Mouse (Mus musculus) cerebellum, adult 2 months (tissue): ENCODE measurements around the gene Insl6. TPM values are rescaled to one million over a fixed set of nuclear protein-coding genes. Genes with fewer than 3 reads are reported as not detected.

Source experiments
- DNase-seq, 2 experiments: peaks; one replicate each; pipeline ENCODE4 v3.0.0; 2021
- H3K27ac ChIP-seq: fragments of 200-500 bp; 2 replicates; pipeline ENCODE4 v1.5.1; 2012; ENCODE audit warnings: low read length, control low read depth, inconsistent platforms; ENCODE audit not compliant: insufficient read depth
- H3K27me3 ChIP-seq: fragments of 200-500 bp; 2 replicates; pipeline ENCODE4 v1.6.1; 2012; ENCODE audit warnings: inconsistent platforms, mild to moderate bottlenecking, low read length, moderate library complexity; ENCODE audit not compliant: control insufficient read depth, insufficient read depth
- H3K4me1 ChIP-seq: fragments of 200-500 bp; 2 replicates; pipeline ENCODE4 v1.6.1; 2011; ENCODE audit warnings: low read length; ENCODE audit not compliant: control insufficient read depth, insufficient read depth
- H3K4me3 ChIP-seq: fragments of 200-500 bp; replicated peaks from 2 replicates; pipeline ENCODE3; 2011; ENCODE audit warnings: mild to moderate bottlenecking, low read depth, low read length, control low read depth; ENCODE audit not compliant: insufficient read depth
- CTCF ChIP-seq: fragments of 200-500 bp; IDR thresholded peaks from 2 replicates; pipeline ENCODE4 v1.5.1; 2011; ENCODE audit warnings: low read depth, mild to moderate bottlenecking, control low read depth, low read length, moderate library complexity, borderline replicate concordance; ENCODE audit not compliant: insufficient read depth
- POLR2A ChIP-seq: fragments of 200-500 bp; IDR thresholded peaks from 2 replicates; pipeline ENCODE4 v1.6.1; 2011; ENCODE audit warnings: low read length, control low read depth, borderline replicate concordance; ENCODE audit not compliant: insufficient read depth
- WGBS: fragments of 180-500 bp; shearing (Covaris S2); methylation state at CpG from one replicate; pipeline ENCODE4 v1.1.7; 2018; 5-methylcytosine and 5-hydroxymethylcytosine counted together
- polyA plus RNA-seq: library from polyadenylated mRNA; depleted of rRNA; stranded (reverse); fragments of >200 nt; gene quantifications from 2 replicates; pipeline ENCODE4 v1.2.3, GENCODE M21; 2012; rRNA removed

The Insl6 gene
- 1.0 and 1.2 TPM in 2 replicates for polyA plus RNA-seq

DNA sequence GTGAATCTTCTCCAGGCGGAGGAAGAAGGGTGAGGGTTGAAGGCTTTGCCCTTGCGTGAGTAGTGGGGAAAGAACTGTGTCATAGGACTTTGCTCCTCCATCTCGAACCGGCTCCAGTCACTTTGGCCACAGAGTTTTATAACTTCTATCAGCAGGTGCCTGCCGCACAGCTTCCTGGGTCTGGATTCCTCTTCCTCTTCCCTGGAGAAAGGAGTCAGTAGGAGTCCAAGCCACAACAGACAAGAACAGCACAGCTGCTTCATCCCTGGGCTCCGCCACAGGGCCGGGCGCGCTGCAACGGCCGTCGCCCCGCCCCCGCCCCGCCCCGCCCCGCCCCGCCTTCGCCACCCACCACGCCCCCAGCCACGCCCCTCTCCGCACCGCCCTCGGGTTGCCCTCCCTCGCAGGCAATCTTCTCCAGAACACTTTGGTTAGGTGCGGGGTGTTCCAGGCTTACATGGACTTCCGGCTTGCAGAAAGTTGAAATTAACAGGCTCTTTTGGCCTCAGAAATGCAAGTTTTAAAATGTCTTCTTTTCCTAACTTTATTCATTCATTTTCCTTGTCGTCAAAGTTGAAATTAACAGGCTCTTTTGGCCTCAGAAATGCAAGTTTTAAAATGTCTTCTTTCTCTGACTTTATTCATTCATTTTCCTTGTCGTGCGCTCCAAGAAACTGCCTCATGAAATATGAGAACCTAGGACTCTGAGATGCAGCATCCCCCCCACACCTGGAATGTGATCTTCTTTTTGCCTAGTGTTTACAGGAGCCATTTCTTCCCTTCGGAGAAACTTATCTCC is at the start of gene Insl6:
TSS of gene Insl6 (minus strand) at position 304 of the 799 bp plus-strand sequence.
- Histone ChIP-seq H3K27me3 (no peaks in the 10 kb centered on the region), H3K4me1 (no peaks in the 10 kb centered on the region), H3K27ac (no peak within 1 kb of the TSS), H3K4me3 (peak within 1 kb of the TSS; percentile 52)
- WGBS: 5% methylated on average over 31 of the region's 31 CpGs
- peak; percentile 18 to 27 for DNase-seq
- TF ChIP-seq POLR2A (no peak), CTCF (no peak)

DNA sequence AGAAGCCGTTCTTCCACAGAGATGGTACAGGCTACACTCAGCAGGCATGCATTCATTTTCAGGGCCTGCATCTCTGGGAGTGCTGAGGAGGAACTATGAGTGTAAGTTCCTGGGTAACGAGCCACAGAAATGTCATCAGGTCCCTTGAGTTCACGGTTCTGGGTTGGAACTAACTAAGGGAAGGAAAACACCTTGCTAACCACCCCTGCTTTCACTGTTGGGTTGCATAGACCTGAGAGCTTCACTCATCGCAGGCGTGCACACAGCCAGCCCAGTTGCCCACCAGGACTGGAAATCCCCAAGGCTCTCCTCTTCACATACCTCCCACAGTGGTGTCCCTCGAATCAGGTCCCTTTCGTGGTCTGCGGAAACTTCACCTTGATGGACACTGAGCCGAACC is 49.8 kb upstream of the Insl6 start:
- Histone ChIP-seq H3K27me3 (no peaks in the 10 kb centered on the region), H3K4me1 (no peaks in the 10 kb centered on the region), H3K27ac (no peak overlapping the region), H3K4me3 (no peak overlapping the region)
- no peak for DNase-seq
- no peak for TF ChIP-seq CTCF
- TF ChIP-seq POLR2A: no peak
- 92% methylated on average over 9 of the region's 9 CpGs for WGBS

DNA sequence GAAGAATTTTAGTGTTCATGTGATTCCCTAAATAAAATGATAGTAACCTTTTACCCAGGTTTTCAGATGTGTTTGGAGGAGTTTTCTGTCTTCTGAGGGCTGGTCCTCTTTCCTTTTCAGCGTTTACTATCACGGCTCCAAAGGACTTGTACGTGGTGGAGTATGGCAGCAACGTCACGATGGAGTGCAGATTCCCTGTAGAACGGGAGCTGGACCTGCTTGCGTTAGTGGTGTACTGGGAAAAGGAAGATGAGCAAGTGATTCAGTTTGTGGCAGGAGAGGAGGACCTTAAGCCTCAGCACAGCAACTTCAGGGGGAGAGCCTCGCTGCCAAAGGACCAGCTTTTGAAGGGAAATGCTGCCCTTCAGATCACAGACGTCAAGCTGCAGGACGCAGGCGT is 48.3 kb upstream of the Insl6 start:
- Histone ChIP-seq H3K27me3 (no peaks in the 10 kb centered on the region), H3K4me1 (no peaks in the 10 kb centered on the region), H3K27ac (no peak overlapping the region), H3K4me3 (peak overlapping the region; percentile 40)
- 43% methylated on average over 11 of the region's 11 CpGs for WGBS
- no peak for DNase-seq
- no peak for TF ChIP-seq POLR2A
- no peak for TF ChIP-seq CTCF

DNA sequence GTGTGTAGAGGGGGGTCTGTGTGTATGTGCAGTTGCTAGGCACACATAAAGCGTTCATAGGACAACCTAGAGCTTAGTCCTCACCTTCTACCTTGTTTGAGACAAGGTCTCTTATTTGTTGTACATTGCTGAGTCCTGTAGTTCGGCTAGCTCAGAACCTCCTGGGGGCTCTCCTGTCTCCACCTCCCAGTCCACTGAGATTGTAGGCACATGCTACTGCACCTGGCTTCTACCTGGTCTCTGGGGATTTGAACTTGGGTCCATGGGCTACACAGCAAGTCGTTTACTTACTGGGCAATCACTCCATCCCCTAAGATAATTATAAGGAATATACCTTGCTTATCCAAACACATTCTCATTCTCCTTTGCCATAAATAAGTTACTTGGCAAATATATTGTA is 47.5 kb upstream of the Insl6 start:
- TF ChIP-seq POLR2A: no peak
- TF ChIP-seq CTCF: no peak
- DNase-seq: no peak
- Histone ChIP-seq H3K27me3 (no peaks in the 10 kb centered on the region), H3K27ac (no peak overlapping the region), H3K4me3 (no peak overlapping the region), H3K4me1 (no peaks in the 10 kb centered on the region)
- 82% methylated on average over 3 of the region's 3 CpGs for WGBS

DNA sequence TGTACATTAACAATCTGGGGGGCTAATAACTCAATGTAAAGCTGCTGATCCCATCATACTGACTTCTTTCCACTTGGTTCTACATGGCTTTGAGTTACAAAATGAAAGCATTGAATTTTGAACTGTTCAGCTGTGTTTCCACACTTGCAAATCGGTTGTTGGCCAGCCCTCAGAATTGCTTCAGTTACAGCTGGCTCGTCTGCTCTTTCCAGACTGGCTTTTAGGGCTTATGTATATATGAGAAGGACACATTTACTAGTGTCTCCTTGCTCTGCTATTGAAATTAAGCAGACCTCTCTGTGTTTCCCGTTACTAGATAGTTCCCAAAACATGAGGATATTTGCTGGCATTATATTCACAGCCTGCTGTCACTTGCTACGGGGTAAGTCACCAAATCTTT is 47.0 kb upstream of the Insl6 start:
- Histone ChIP-seq H3K27me3 (no peaks in the 10 kb centered on the region), H3K27ac (no peak overlapping the region), H3K4me1 (no peaks in the 10 kb centered on the region), H3K4me3 (no peak overlapping the region)
- WGBS: 57% methylated on average over 4 of the region's 4 CpGs
- DNase-seq: no peak
- TF ChIP-seq POLR2A: no peak
- TF ChIP-seq CTCF: no peak

DNA sequence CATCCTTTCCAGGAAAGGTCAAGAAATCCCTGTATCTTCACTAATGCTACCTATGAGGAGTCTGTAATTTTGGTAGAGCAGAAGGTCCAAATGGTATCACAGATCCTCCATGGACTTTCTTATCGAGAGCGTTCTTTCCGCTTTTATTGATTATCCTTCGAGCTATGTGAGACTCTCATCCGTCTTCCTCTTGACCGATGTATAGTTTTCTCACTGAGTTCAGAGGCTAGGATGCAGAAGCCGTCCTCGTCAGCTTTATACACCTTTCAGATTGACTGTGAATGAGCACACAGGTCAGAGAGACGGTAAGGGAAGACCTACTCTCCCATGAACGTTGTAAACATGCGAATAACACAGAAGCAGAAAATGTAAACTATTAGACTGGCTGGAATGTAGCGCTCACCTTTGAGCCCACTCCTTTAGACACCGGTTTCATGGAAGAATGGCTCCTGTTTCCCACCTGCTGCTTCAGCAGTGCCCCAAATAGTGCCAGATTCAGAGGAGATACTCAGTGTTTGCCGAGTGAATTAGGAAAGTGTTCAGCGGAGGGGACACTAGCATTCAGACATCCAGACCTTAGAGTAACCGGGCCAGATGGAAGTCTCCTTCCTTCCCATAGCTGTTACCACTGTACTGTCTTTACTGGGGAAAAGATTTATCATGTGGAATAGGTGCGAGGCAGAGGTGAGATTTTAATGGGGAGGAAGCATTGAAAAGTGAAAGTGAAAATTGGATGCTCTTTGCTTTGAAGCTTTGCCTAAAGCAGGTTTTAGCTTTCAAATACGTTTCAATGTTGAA is 46.3 kb upstream of the Insl6 start:
- 76% methylated on average over 18 of the region's 18 CpGs for WGBS
- no peak overlapping the region for H3K27ac ChIP-seq
- no peak overlapping the region for H3K4me3 ChIP-seq
- no peak for DNase-seq
- no peaks in the 10 kb centered on the region for H3K4me1 ChIP-seq
- no peaks in the 10 kb centered on the region for H3K27me3 ChIP-seq
- no peak for TF ChIP-seq CTCF
- TF ChIP-seq POLR2A: no peak

DNA sequence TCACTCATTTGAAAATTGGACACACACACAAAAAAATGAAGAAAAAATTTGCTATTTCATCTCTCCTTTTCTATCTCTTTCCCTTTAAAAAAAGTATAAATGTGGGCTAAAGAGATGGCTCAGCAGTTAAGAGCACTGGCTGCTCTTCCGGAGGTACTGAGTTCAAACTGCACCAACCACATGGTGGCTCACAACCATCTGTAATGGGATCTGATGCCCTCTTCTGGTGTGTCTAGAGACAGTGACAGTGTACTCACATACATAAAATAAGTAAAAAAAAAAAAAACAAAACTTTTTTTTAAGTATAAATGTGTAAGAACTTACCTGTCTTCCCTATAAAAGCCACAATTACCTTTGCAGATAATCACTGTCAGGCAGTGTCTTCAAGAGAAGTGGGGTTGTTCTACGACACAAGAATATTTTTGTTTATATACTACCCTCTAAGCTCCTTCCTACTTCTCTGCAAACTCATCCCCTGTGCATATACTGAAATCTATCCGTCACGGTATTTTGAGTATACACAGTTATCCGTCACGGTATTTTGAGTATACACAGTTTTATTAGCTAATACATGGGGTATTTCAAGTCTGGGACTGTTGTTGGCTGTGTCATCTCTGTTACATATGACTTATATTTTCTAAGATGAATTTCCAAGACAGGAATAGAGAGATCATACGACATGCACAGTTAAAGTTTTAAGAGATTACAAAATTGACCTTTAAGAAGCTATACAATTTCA is 45.6 kb upstream of the Insl6 start:
- DNase-seq: no peak
- no peaks in the 10 kb centered on the region for H3K27me3 ChIP-seq
- 92% methylated on average over 7 of the region's 7 CpGs for whole genome bisulfite sequencing
- no peak overlapping the region for H3K27ac ChIP-seq
- TF ChIP-seq POLR2A (no peak), CTCF (no peak)
- H3K4me1 ChIP-seq: no peaks in the 10 kb centered on the region
- no peak overlapping the region for H3K4me3 ChIP-seq
